Mouse (Mus musculus): ENCODE data around the gene Pck2.

Pck2 gene

DNA sequence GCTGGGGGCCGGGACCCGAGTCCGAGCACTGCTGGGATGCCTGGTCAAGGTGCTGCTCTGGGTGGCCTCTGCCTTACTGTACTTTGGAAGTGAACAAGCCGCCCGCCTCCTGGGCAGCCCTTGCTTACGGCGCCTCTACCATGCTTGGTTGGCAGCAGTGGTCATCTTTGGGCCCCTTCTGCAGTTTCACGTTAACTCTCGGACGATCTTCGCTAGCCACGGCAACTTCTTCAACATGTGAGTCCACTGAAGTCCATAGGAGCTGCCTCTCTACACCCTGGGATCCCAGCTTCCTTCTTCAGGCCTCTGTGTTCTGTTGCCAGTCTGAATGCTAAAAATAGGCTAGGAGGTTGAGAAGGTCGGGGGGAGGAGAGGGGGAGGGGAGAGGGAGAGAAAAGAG is 35.6 kb downstream of the Pck2 start:
- in situ Hi-C loops (cut with MseI, MboI), result no loop called here

DNA sequence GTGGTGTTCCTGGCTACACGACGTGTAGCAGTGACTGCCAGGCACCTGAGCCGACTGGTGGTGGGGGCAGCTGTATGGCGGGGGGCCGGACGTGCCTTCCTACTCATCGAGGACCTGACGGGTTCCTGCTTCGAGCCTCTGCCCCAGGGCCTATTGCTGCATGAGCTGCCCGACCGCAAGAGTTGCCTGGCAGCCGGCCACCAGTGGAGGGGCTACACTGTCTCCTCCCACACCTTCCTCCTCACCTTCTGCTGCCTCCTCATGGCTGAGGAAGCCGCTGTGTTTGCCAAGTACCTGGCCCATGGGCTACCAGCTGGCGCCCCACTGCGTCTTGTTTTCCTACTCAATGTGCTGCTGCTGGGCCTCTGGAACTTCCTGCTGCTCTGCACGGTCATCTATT is 36.3 kb downstream of the Pck2 start:
- in situ Hi-C loops (cut with MseI, MboI), result no loop called here

DNA sequence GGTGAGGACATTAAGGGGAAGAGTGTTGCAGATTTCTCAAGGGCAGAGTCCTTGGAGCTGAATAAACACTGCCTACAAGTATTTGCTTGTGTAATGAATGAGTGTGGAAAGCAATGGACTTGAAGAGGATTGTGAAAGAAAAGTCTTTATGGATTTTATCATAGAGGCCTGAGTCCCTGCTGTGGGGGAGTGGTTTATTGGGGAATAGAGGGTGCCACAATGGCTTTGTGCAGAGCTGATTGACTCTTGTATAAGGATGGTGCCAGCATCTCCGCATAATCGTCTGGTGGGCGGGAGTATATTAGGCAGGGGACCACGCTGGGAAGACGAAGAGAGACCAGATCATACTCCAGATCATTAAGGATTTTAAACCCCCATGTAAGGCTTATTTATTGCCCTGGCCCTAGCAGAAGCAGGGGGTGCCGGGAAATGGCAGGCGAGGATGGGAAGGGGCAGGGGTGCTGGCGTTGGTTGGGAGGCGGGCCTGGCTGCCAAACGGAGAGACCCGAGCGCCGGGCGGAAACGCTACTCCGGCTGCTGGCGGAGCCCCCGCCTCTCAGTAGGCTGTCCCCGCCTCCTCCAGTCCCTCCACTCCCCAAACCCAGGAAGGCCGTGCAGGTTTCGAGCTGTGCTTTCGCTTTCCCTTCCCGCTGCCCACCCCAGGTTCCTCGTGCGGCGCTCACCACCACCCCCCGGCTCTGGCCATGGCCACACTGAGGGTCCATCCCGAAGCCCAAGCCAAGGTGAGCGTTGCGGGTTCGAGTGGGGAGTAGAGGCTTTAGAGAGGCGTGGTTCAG is 38.0 kb downstream of the Pck2 start, which contains the start of gene Psme1:
Psme1 (plus strand) TSS at position 253 of the 797 bp plus-strand sequence.
- in situ Hi-C loops (cut with MseI, MboI), result no loop called here

DNA sequence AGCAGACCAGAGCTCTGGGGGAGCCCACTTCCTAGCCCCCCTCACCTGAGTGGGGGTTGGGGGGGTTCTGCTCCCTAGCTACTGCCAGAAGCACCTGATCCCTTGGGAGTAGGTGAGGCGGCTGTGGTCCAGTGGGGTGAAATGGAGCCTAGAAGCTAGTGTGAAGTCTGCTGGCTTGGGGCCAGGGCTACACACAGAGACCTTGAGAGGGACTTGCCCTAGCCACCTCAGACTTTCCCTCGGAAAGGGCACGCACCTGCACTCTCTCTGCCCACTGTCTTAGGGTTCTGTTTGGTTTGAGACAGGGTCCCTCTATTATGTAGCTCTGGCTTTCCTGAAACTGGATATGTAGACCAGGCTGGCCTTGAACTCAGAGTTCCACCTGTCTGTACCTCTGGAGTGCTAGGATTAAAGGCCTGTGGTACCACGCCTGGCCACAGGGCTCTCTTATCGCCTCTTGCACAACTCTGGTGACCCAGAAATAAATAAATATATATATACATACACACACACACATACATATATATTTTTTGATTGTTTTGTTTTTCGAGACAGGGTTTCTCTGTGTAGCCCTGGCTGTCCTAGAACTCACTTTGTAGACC is 38.7 kb downstream of the Pck2 start:
- in situ Hi-C loops (cut with MseI, MboI), result no loop called here

DNA sequence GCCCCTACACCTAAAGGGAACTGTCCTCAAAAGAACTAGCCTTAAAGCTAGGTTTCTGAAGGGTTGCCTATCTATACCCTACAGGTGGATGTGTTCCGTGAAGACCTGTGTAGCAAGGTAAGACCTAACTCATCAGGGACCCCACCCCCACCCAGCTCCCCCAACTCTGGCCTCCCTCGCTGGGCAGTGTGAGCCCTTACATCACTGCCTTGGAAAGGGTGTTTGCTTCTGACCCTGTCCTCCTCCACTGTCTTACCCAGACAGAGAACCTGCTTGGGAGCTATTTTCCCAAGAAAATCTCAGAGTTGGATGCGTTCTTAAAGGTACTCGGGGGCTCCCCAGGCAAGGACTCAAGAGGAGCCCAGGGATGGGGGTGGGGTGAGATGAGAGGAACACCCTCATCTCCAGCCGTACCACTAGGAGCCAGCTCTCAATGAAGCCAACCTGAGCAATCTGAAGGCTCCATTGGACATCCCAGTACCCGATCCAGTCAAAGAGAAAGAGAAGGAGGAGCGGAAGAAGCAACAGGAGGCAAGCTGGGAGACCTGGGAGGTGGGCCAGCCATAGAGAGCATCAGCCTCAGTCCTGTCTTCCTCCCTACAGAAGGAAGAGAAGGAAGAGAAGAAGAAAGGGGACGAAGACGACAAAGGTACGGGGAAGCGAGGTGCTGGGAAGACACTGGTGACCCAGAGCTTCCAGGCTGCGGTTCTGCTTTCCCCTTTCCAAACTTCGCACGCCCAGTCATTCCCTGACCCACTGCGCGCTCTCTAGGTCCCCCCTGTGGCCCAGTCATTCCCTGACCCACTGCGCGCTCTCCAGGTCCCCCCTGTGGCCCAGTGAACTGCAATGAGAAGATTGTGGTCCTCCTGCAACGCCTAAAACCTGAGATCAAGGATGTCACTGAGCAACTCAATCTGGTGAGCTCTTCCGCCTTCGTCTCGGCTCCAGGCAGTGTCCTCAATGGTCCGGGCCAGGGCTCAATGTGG is 39.7 kb downstream of the Pck2 start:
- in situ Hi-C loops (cut with MseI, MboI), result no loop called here

DNA sequence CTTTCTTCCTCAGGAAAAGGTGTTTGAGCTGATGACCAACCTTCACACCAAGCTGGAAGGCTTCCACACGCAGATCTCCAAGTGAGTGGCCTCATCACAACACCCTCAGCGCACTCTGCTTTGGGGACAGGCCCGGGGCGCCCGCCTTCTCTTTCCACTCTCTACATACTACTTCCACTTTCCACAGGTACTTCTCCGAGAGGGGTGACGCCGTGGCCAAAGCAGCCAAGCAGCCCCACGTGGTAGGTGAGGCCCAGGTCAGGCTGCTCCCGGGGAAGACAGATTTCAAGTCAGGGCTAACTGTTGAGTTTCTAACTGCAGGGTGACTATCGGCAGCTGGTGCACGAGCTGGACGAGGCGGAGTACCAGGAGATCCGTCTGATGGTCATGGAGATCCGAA is 40.7 kb downstream of the Pck2 start:
- in situ Hi-C loops (cut with MseI, MboI), result no loop called here

DNA sequence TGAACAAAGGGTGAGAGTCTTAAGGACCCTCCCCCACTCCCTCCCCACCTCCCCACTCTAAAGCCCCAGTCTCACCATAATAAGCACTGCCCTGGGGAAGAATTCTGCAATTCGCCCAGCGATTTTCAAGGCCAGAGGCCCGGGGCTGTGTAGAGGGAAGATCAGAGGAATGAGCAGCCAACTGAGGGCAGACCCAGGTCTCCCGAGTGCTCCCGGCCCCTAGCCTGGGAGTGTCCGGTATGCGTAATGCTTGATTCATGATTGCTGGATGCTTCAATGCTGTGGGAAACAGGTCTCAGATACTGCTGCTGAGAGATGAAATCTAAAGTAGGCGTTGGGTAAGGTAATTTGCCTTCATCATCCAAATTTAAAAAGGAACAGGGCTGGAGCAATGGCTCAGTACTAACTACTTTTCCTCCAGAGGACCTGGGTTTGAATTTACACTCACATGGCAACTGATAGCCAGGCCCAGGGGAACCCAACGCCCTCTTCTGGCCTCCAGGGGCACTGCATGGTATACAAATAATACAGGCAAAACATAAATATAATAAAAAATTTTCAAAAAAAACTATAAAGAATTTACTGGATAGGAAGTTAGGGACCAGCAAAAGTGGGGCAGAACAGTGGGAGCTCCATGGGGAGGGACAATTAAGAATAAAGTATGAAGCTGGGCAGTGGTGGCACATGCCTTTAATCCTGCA is 42.1 kb downstream of the Pck2 start:
- in situ Hi-C loops (cut with MseI, MboI), result no loop called here

DNA sequence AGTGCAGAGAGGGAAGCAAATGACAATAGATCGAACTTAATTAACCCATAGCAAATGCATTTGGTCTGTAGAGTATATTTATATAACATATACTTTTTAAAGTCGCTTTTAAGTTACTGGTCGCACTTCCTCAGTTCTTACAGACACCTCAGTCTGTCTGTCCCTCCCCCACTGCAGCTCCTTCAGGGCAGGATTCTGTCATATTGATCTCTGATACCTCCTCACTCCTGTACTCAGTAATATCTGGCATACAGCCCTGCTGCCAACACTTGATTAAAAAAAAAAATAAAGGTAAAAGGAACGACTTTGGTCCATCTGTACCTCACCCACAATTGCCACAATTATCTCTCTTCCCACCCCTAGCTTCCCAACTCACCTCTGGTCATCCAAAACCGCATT is 44.2 kb downstream of the Pck2 start:
- in situ Hi-C loops (cut with MseI, MboI), result no loop called here

DNA sequence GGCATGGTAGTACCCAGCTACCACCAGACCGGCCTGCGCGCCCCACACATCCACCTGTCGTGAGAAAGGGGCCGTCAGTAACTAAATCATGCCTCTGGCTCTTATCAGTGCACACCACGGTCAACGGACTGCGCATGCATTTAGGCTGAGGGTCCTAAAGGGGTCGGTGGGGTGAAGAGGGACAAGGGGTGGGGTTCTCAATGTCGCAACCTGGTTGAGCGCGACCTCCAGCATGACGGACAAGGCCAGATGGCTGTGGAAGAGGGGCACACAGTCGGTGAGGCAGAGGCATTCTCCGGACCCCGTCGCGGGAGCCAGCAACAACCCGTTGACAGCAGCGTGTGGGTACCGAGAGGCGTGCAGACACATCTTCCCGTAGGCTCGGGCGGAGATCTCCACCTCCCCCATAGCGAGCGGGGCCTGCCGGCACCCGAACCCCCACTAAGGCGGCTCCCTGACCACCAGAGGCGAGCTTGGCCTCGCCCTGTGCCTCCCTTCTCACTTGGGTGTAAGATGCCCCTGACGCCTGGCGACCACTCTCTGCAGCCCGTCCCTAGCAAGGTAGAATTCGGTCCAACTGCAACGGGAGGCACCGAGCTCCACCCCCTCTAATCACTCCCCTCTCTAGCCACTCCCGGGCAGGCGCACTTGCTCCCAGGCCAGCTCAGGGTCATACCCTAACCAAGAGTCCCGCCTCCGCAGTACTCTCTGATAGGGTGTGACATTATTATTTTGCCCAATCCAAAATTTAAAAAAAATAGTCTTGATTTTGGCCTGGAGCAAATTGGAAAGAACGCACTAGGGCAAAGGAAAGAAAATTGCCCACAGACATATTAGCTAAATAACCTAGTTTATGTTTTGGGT is 44.9 kb downstream of the Pck2 start, which contains the start of gene Emc9:
Emc9 (minus strand) TSS at position 601 of the 864 bp plus-strand sequence.
- in situ Hi-C loops (cut with MseI, MboI), result no loop called here

DNA sequence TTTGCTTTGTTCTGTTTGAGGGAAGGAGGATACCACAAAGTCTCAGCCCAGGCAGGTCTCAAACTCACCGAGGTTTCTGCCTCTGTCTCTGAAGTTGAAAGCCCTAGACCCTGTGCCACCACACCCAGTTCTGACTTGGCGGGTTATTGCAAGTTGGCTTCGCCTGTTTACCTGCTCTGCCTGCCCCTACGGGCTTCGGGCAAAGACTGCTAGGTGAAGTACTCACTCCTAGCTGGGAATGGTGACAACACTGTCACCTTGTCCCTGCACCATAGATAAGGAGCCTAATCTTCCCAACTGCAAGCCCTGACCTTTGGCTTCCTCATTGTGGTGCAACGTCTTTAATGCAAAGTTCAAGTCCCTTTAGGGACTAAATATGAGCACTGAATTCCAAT is 45.5 kb downstream of the Pck2 start:
- in situ Hi-C loops (cut with MseI, MboI), result no loop called here

DNA sequence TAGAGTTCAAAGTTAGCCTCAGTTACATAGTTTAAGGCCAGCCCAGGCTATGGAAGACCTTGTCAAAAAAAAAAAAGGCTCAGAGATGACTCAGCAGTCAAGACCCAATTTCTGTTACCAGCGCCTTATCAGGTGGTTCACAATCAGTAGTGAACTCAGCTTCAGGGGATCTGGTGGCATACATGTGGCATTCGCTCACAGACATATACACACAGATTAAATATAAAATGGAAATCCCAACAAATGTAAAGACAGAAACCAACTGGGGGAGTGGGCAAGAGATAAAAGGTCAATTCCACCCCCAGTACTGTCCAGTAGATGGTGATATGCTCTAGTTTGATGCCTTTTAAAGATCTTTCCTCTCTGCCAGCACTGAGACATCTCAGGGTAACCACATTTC is 46.1 kb downstream of the Pck2 start:
- in situ Hi-C loops (cut with MseI, MboI), result no loop called here

DNA sequence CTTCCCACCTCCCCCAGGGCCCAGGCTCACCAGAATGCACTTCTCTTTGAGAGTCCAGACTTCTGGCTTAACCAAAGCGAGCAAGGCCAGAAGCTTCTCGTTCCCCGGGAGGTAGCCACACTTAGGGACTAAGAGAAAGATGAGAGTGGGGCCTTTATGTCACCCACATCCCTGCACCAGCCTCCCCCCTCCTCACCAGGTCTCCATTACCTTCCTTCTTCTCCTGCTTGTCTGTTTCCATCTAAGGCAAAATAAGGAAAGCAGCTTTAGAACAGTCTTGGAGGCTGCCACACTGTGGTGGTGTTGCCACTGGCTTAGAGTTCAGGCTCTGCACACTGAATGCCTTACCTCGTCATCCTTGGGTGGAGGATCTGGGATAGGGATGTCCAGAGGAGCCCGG is 49.2 kb downstream of the Pck2 start:
- in situ Hi-C loops (cut with MseI, MboI), result no loop called here

DNA sequence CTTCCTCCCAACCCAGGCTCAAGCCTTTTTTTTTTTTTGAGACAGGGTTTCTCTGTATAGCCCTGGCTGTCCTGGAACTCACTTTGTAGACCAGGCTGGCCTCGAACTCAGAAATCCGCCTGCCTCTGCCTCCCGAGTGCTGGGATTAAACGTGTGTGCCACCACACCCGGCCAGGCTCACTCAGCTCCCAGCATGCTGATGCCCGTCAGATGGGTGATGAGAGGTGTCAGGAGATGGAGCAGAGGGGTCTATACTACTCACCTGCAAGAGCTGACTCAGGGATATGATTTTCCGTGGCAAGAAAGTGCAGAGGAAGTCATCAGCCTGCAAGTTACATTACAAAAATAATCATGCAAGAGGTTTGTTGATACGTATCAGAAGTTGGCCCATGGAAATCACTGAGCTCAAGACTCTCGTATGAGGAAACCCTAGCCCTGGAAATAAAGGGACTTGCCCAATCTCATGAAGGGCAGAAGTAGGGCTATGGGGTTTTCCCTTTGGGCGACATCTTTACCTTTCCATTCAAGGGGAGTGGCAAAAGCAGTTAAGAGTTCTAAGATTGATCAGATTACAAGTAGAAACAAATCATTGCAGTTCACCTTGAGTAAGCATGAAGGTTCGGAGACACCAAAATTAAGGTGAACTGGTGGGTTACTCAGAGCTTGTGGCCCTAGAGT is 49.8 kb downstream of the Pck2 start:
- in situ Hi-C loops (cut with MseI, MboI), result no loop called here

DNA sequence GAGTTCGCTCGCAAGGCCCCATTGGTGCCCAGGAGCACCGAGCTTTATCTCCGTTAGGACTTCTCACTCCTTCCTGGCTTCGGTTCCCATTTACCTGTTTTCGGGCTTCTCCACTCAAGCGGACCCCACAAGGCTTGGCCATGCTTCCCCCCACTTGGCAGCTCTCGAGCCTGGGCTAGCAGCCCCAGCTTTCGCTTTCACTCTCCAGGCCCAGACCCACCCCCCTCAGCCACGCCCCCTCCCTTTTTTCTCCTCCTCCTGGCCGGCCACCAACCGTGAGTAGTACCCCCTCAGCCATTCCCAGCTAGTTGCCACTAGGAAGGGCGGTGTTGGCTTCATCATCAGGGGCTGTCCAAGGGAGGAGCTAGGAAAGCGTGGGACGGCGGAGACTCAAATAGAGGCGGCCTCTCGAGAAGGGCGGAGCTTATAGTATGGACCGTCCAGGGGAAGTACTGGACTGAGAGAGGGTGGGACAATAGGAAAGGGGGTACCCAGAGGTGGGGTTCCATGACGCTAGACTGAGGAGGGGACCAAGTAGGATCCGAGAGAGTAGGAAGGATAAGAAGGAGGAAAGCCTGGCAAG is 50.8 kb downstream of the Pck2 start, which contains the start of gene Psme2:
Psme2 (minus strand) TSS at position 366 of the 583 bp plus-strand sequence.
- in situ Hi-C loops (cut with MseI, MboI), result no loop called here

DNA sequence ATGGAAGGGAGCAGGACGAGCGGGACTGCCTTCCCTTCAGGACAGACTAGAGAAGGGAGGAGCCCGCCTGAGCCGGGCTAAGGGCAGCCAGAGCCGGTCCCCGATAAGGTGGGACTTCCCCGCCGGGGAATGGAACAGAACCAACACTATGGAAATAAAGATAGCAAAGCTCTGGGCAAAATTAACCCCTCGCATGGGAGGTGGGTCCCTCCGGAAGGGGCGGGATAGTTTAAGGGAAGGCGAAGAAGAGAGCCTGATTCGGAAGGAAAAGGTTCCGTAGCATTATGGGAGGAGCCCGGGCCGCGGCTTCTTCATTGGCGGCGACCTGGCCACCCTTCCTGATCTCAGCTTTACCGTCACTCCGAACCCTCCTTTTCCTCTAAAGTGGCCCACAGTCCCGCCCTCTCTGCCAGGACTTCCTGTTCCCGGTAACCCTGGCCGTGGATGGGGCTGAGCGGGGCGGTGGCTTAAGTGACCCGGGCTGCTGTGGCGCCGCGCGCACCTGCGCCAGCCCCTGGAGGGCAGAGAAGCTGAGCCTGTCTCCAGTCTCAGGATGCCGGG is 51.3 kb downstream of the Pck2 start, which contains the start of gene Rnf31:
Rnf31 (plus strand) TSS at position 378 of the 561 bp plus-strand sequence.
- in situ Hi-C loops (cut with MseI, MboI), result no loop called here

DNA sequence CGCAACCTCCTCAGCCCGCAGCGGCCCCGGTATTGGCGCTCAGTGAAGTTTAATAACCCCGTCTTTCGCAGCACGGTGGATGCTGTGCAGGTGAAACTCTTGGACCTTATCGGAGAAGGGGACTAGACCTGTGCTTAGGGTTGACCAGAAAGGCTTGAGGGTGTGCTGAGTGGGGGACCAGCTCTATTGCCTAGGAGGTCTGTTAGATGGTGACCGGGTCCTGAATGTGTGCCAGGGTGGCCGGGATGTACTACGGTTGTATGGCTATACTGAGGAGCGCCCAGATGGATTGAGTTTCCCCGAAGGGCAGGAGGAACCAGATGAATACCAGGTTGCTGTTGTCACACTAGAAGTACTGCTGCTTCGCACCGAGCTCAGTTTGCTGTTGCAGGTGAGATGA is 52.2 kb downstream of the Pck2 start:
- in situ Hi-C loops (cut with MseI, MboI), result no loop called here

DNA sequence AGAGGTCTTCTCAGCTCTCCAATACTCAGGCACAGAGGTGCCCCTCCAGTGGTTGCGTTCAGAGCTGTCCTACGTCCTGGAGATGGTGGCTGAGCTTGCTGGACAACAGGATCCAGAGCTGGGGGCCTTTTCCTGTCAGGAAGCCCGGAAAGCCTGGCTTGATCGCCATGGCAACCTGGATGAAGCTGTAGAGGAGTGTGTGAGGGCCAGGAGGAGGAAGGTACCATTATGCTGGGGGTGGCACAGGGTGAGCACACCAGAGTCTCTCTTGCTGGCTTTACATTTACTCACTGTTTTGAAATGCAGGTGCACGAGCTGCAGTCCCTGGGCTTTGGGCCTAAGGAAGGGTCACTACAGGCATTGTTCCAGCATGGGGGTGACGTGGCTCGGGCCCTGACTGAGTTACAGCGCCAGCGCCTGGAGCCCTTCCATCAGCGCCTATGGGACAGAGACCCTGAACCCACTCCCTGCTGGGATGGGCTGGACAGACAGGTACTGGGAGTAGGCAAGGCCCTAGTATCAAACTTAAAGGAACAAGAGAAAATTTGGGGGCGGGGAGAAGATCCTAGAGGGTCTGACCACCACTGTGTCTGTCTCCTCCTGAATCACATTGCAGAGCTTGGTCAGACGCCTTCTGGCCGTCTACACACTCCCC is 56.1 kb downstream of the Pck2 start:
- in situ Hi-C loops (cut with MseI, MboI), result no loop called here
